Mouse (Mus musculus) cerebellum, adult 2 months (tissue): ENCODE results near the gene Lonp2. TPM values are rescaled to one million over a fixed set of nuclear protein-coding genes. Genes with fewer than 3 reads are reported as not detected.

Experiments
- DNase-seq, 2 experiments: peaks; one replicate each; pipeline ENCODE4 v3.0.0; 2021
- H3K27ac ChIP-seq: fragments of 200-500 bp; 2 replicates; pipeline ENCODE4 v1.5.1; 2012; ENCODE audit warnings: low read length, control low read depth, inconsistent platforms; ENCODE audit not compliant: insufficient read depth
- H3K27me3 ChIP-seq: fragments of 200-500 bp; 2 replicates; pipeline ENCODE4 v1.6.1; 2012; ENCODE audit warnings: inconsistent platforms, mild to moderate bottlenecking, low read length, moderate library complexity; ENCODE audit not compliant: control insufficient read depth, insufficient read depth
- H3K4me1 ChIP-seq: fragments of 200-500 bp; 2 replicates; pipeline ENCODE4 v1.6.1; 2011; ENCODE audit warnings: low read length; ENCODE audit not compliant: control insufficient read depth, insufficient read depth
- H3K4me3 ChIP-seq: fragments of 200-500 bp; replicated peaks from 2 replicates; pipeline ENCODE3; 2011; ENCODE audit warnings: mild to moderate bottlenecking, low read depth, low read length, control low read depth; ENCODE audit not compliant: insufficient read depth
- CTCF ChIP-seq: fragments of 200-500 bp; IDR thresholded peaks from 2 replicates; pipeline ENCODE4 v1.5.1; 2011; ENCODE audit warnings: low read depth, mild to moderate bottlenecking, control low read depth, low read length, moderate library complexity, borderline replicate concordance; ENCODE audit not compliant: insufficient read depth
- POLR2A ChIP-seq: fragments of 200-500 bp; IDR thresholded peaks from 2 replicates; pipeline ENCODE4 v1.6.1; 2011; ENCODE audit warnings: low read length, control low read depth, borderline replicate concordance; ENCODE audit not compliant: insufficient read depth
- WGBS: fragments of 180-500 bp; shearing (Covaris S2); methylation state at CpG from one replicate; pipeline ENCODE4 v1.1.7; 2018; 5-methylcytosine and 5-hydroxymethylcytosine counted together
- polyA plus RNA-seq: library from polyadenylated mRNA; depleted of rRNA; stranded (reverse); fragments of >200 nt; gene quantifications from 2 replicates; pipeline ENCODE4 v1.2.3, GENCODE M21; 2012

Lonp2 gene
- polyA plus RNA-seq, 1 experiment, result 69.5 TPM

DNA sequence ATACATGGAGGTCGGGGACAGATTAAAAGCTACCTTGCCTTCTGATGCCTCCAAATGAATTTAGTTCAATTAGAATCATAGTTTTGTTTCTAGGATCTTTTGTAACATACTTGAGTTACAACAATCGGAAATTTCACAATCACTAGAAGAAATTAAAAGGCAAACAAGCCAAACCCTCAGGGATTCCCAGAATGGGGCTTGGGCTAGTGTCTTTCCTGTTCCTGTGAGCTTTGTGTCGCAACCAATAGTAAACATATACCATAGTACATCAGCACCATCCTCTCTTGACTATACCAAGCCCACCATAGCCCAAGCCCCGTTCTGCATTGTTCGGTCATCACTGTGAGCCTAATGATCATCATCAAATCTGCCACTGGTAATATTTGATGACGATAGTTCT, 24.5 kb upstream of the Lonp2 start:
- Histone ChIP-seq H3K4me1 (no peaks in the 10 kb centered on the region), H3K4me3 (no peak overlapping the region), H3K27me3 (no peaks in the 10 kb centered on the region), H3K27ac (no peak overlapping the region)
- TF ChIP-seq POLR2A (no peak), CTCF (no peak)
- 91% methylated on average over 6 of the region's 6 CpGs for WGBS
- no peak for DNase-seq

- no peak for DNase-seq
- WGBS, result 72% methylated on average over 3 of the region's 3 CpGs
- no peak overlapping the region for H3K27ac ChIP-seq
- no peak overlapping the region for H3K4me3 ChIP-seq
- TF ChIP-seq POLR2A, result no peak
- no peak for TF ChIP-seq CTCF
- no peaks in the 10 kb centered on the region for H3K27me3 ChIP-seq
- H3K4me1 ChIP-seq, result no peaks in the 10 kb centered on the region
Measured at GRCm38 (mm10) chr8:86600311-86600710, 23.5 kb upstream of the Lonp2 start.

DNA sequence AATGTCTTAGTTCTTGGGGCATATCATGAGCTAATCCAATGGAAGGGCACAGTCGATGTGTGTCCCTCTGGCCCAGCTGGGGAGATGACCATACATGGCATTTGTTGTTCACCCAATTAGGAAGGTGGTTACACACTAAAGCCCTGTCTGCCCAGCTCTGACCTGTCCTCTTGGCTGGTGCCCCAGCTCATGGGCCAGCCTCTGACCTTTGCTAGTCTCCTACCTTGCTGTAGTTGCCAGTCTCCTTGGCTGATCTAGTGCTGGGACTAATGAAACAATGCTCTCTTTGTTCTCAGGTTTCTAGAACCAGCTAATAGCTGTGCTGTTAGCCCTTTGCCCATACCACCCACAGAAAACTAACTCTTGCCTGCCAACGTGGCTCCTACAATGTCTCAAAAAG, 20.7 kb upstream of the Lonp2 start:
- no peak for DNase-seq
- no peak overlapping the region for H3K4me3 ChIP-seq
- H3K27me3 ChIP-seq, result no peaks in the 10 kb centered on the region
- WGBS, result 45% methylated on average over 2 of the region's 2 CpGs
- H3K4me1 ChIP-seq, result no peaks in the 10 kb centered on the region
- TF ChIP-seq CTCF (no peak), POLR2A (no peak)
- H3K27ac ChIP-seq, result no peak overlapping the region

DNA sequence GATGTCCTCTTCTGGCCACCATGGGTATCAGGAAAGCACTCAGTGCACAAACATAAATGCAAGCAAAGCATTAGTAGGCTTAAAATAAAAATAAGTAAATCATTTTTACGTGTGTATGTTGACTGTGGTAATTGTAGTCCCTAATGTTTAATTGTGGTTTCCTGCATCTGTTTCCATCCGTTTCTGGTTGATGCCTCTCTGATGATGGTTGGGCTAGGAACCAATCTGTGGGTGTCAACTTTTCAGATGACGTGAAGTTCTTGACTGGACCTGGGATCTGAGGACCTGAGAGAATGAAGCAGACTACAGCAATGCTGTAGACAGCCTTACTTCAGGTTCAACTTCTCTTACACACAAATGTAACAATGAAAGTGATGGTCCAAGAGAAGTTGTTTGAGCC, 19.2 kb upstream of the Lonp2 start:
- no peak for DNase-seq
- WGBS, result 78% methylated on average over 3 of the region's 3 CpGs
- TF ChIP-seq CTCF (no peak), POLR2A (no peak)

DNA sequence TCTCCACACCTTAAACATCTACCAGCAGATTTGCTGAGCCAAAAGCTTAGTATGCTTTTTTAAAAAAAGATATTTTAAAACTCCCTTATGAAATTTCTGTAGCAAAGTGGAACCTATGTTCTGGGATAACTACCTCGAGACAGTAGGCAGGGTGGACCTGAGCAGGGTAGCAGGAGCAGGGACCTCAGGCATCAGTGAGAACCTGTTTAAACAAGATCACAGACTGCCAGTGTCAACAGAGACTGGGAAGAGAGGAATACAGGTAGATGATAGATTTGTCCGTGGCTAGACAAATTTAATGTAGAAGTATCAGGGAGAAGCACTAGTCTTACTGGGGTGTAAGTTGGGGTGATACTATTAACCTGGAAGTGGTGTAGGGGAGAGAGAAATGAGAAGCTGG, 10.0 kb upstream of the Lonp2 start:
- no peaks in the 10 kb centered on the region for H3K4me1 ChIP-seq
- H3K27ac ChIP-seq, result no peak overlapping the region
- H3K27me3 ChIP-seq, result no peaks in the 10 kb centered on the region
- WGBS, result 73% methylated on average over 2 of the region's 2 CpGs
- H3K4me3 ChIP-seq, result no peak overlapping the region
- DNase-seq, result no peak
- TF ChIP-seq CTCF (no peak), POLR2A (no peak)

More for the DNA sequence above, 19.2 kb upstream of the Lonp2 start:
- H3K27ac ChIP-seq, result no peak overlapping the region
- no peak overlapping the region for H3K4me3 ChIP-seq
- no peaks in the 10 kb centered on the region for H3K4me1 ChIP-seq
- H3K27me3 ChIP-seq, result no peaks in the 10 kb centered on the region

GRCm38 (mm10) chr8:86615095-86615769, 8.6 kb upstream of the Lonp2 start:
- H3K27ac ChIP-seq, result no peak overlapping the region
- H3K4me3 ChIP-seq, result no peak overlapping the region
- H3K27me3 ChIP-seq, result no peaks in the 10 kb centered on the region
- 90% methylated on average over 6 of the region's 6 CpGs for WGBS
- no peaks in the 10 kb centered on the region for H3K4me1 ChIP-seq
- TF ChIP-seq CTCF (no peak), POLR2A (no peak)
- no peak for DNase-seq

- no peak for TF ChIP-seq CTCF
- TF ChIP-seq POLR2A, result no peak
- no peak for DNase-seq
- no peak overlapping the region for H3K4me3 ChIP-seq
- no peak overlapping the region for H3K27ac ChIP-seq
- no peaks in the 10 kb centered on the region for H3K4me1 ChIP-seq
- 53% methylated on average over 7 of the region's 7 CpGs for WGBS
- H3K27me3 ChIP-seq, result no peaks in the 10 kb centered on the region
Measured at GRCm38 (mm10) chr8:86617759-86618387, 6.0 kb upstream of the Lonp2 start.

GRCm38 (mm10) chr8:86623551-86623910, 312 bp upstream of the Lonp2 start:
- WGBS, result 1% methylated on average over 14 of the region's 14 CpGs

More at GRCm38 (mm10) chr8:86623551-86623910, 312 bp upstream of the Lonp2 start:
- TF ChIP-seq POLR2A, result no peak
- no peaks in the 10 kb centered on the region for H3K27me3 ChIP-seq
- H3K4me3 ChIP-seq, result peak overlapping the region; percentile 75
- DNase-seq, result no peak
- H3K27ac ChIP-seq, result peak overlapping the region; percentile 73
- no peaks in the 10 kb centered on the region; the same call in 1 of the 2 replicates for H3K4me1 ChIP-seq
